Mouse (Mus musculus): ENCODE results near the gene Slc19a3. TPM values are rescaled to one million over a fixed set of nuclear protein-coding genes. Genes with fewer than 3 reads are reported as not detected.

Gene Slc19a3
- 0.76 TPM for polyA plus RNA-seq (2014; fragmentation: Illumina TruSeq; extraction: RNeasy Lipid Tissue Mini Kit (QIAGEN cat#74804); ENCODE audit: low read depth, low replicate concordance)

DNA sequence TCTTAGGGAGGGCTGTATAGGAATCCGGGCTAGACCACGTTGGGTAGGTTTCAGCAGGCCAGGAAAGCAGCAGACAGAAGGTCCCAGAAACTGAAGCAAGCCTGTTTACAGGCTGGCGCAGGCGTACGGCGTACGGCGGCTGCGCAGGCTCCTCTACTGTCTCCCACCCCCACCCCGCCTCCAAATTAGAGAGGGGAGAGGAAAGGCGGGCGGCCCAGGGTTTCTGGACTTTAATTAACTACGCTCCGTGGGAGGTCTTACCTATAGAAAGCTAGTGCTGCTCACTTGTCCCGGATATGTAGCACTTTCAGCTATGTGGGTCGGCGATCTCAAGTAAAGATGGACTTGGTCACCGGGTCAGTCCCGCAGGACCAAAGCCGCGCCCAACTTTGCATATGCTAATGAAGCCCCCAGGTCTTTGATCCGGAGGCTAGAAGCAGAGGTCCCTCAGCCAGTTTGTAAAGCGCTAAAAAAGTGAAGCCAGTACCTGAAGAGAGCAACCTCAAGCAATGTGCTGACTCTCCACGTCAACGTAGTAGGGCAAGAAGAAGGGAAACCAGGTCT is at the start of gene Slc19a3:
Slc19a3 (minus strand) TSS at position 340 of the 564 bp plus-strand sequence.

GRCm38 (mm10) chr1:83060643-83061042 is 22.4 kb upstream of the Slc19a3 start, which contains the start of gene Krtap28-13:
TSS of gene Krtap28-13 (plus strand) at chr1:83060930.

GRCm38 (mm10) chr1:83059278-83059677 is 21.0 kb upstream of the Slc19a3 start, which contains the start of gene A030005K14Rik:
TSS of gene A030005K14Rik (minus strand) at chr1:83059378.

DNA sequence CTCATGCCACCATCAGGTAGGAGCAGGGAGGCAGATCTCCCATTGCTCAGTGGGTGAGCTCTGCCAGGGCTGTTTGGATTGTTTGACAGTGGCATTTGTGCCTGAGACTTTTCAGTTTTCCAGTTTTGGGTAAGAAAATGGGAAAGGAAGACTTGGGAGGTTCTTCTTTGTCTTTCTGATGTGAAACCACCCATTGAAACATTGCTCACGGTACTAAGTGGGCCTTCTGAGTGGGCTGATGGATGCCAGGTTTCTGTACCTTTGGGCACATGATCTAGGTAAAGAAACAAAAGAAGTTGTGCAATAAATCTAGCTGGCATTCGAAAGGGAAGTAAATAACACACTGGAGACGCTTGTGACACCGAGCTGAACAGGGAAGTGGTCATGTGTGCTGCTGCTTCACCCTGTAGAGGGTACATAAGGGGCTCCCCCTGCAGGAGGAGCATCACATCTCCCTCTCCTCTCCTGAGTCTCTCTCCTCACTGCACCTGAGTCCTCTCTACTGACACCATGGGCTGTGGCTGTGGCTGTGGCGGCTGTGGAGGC is 6.7 kb upstream of the Slc19a3 start, which contains the start of gene Gm47969:
Gm47969 (plus strand) TSS at position 51 of the 546 bp plus-strand sequence.

GRCm38 (mm10) chr1:83042380-83042779 is 4.1 kb upstream of the Slc19a3 start, which contains the start of gene Krtap28-10:
TSS of gene Krtap28-10 (minus strand) at chr1:83042480.

DNA sequence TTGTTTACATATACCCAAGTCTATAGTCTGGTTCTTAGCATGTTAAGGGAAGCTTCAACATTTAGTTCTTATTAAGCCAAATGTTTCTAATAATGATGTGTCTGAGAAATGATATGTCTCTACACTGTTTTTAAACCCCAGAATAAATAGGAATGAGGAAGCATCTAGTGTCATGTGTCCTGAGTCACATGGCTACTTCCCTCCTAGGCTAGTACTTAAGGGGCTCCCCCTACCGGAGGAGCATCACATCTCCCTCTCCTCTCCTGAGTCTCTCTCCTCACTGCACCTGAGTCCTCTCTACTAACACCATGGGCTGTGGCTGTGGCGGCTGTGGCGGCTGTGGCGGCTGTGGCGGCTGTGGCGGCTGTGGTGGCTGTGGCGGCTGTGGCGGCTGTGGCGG is 37.9 kb downstream of the Slc19a3 start, which contains the start of gene Gm47959:
Gm47959 (plus strand) TSS at position 243 of the 400 bp plus-strand sequence.

Other genes starting within 250 kb of the Slc19a3 start
- gene Agfg1, start 199.0 kb downstream of the Slc19a3 start, polyA plus RNA-seq (2014; fragmentation: Illumina TruSeq; extraction: RNeasy Lipid Tissue Mini Kit (QIAGEN cat#74804); ENCODE audit: low read depth, low replicate concordance): 69.1 TPM
- gene A030005L19Rik, start 125.1 kb downstream of the Slc19a3 start, polyA plus RNA-seq (2014; fragmentation: Illumina TruSeq; extraction: RNeasy Lipid Tissue Mini Kit (QIAGEN cat#74804); ENCODE audit: low read depth, low replicate concordance): 1.9 TPM
- not detected for gene A030014E15Rik, start 113.5 kb downstream of the Slc19a3 start, polyA plus RNA-seq (2014; fragmentation: Illumina TruSeq; extraction: RNeasy Lipid Tissue Mini Kit (QIAGEN cat#74804); ENCODE audit: low read depth, low replicate concordance)
- gene Gm6217, start 107.0 kb downstream of the Slc19a3 start, polyA plus RNA-seq (2014; fragmentation: Illumina TruSeq; extraction: RNeasy Lipid Tissue Mini Kit (QIAGEN cat#74804); ENCODE audit: low read depth, low replicate concordance): not detected
- gene A030003K21Rik, start 95.1 kb downstream of the Slc19a3 start, polyA plus RNA-seq (2014; fragmentation: Illumina TruSeq; extraction: RNeasy Lipid Tissue Mini Kit (QIAGEN cat#74804); ENCODE audit: low read depth, low replicate concordance): not detected
- gene Gm7544, start 82.4 kb downstream of the Slc19a3 start, polyA plus RNA-seq (2014; fragmentation: Illumina TruSeq; extraction: RNeasy Lipid Tissue Mini Kit (QIAGEN cat#74804); ENCODE audit: low read depth, low replicate concordance): not detected
- not detected for gene Gm47955, start 78.2 kb downstream of the Slc19a3 start, polyA plus RNA-seq (2014; fragmentation: Illumina TruSeq; extraction: RNeasy Lipid Tissue Mini Kit (QIAGEN cat#74804); ENCODE audit: low read depth, low replicate concordance)
- gene Gm47959, start 37.9 kb downstream of the Slc19a3 start, polyA plus RNA-seq (2014; fragmentation: Illumina TruSeq; extraction: RNeasy Lipid Tissue Mini Kit (QIAGEN cat#74804); ENCODE audit: low read depth, low replicate concordance): not detected
- not detected for gene Krtap28-10, start 4.0 kb upstream of the Slc19a3 start, polyA plus RNA-seq (2014; fragmentation: Illumina TruSeq; extraction: RNeasy Lipid Tissue Mini Kit (QIAGEN cat#74804); ENCODE audit: low read depth, low replicate concordance)
- gene Gm47969, start 6.5 kb upstream of the Slc19a3 start, polyA plus RNA-seq (2014; fragmentation: Illumina TruSeq; extraction: RNeasy Lipid Tissue Mini Kit (QIAGEN cat#74804); ENCODE audit: low read depth, low replicate concordance): not detected
- not detected for gene A030005K14Rik, start 20.9 kb upstream of the Slc19a3 start, polyA plus RNA-seq (2014; fragmentation: Illumina TruSeq; extraction: RNeasy Lipid Tissue Mini Kit (QIAGEN cat#74804); ENCODE audit: low read depth, low replicate concordance)
- gene Krtap28-13, start 22.5 kb upstream of the Slc19a3 start, polyA plus RNA-seq (2014; fragmentation: Illumina TruSeq; extraction: RNeasy Lipid Tissue Mini Kit (QIAGEN cat#74804); ENCODE audit: low read depth, low replicate concordance): not detected
- gene Ccl20, start 78.3 kb upstream of the Slc19a3 start, polyA plus RNA-seq (2014; fragmentation: Illumina TruSeq; extraction: RNeasy Lipid Tissue Mini Kit (QIAGEN cat#74804); ENCODE audit: low read depth, low replicate concordance): 17.3 TPM
- not detected for gene Daw1, start 121.3 kb upstream of the Slc19a3 start, polyA plus RNA-seq (2014; fragmentation: Illumina TruSeq; extraction: RNeasy Lipid Tissue Mini Kit (QIAGEN cat#74804); ENCODE audit: low read depth, low replicate concordance)